Comparison of ENCODE assay signal across 12 mouse cellular contexts in genomic region chr14:25486742-25487469, GRCm38 (mm10). TPM values are rescaled to one million over a fixed set of nuclear protein-coding genes. Genes with fewer than 3 reads are reported as not detected.
DNase-seq lines count a peak whose midpoint lies in the region; ATAC-seq lines count a peak whose summit lies in the region.
"Had no signal": no experiment of that assay in that cellular context is flagged by ENCODE, and none has a peak within 500 bp of the region (broad histone marks: within the 10 kb centered on the region; RNA-seq: fewer than 3 reads in every experiment).

No protein-coding gene starts in this region.

- H3K9me3 ChIP-seq in heart, embryonic 10.5 days, result no peaks in the 10 kb centered on the region
- H3K9me3 ChIP-seq in liver, embryonic 15.5 days (replicated peaks), result no peaks in the 10 kb centered on the region

- no peaks in the 10 kb centered on the region for H3K36me3 ChIP-seq in heart, embryonic 10.5 days
- no peaks in the 10 kb centered on the region for H3K36me3 ChIP-seq in liver, embryonic 15.5 days (replicated peaks)
- H3K36me3 ChIP-seq: G1E had no signal

- no peaks in the 10 kb centered on the region for H3K27me3 ChIP-seq in heart, embryonic 10.5 days (ENCODE audit: insufficient read depth, poor library complexity, severe bottlenecking)
- no peaks in the 10 kb centered on the region for H3K27me3 ChIP-seq in liver, embryonic 15.5 days

- peak overlapping the region; percentile 86 for H3K27ac ChIP-seq in heart, embryonic 10.5 days
- H3K27ac ChIP-seq in liver, embryonic 15.5 days (replicated peaks), result peak overlapping the region; percentile 64; the same call in 1 of the 2 replicates

- no peak for ATAC-seq in liver, embryonic 15.5 days (ENCODE audit: insufficient read depth)

- H3K4me3 ChIP-seq in heart, embryonic 10.5 days, result no peak overlapping the region
- H3K4me3 ChIP-seq in liver, embryonic 15.5 days (replicated peaks), result no peak overlapping the region

- peaks cover 99% of the 10 kb centered on the region for H3K4me1 ChIP-seq in heart, embryonic 10.5 days
- H3K4me1 ChIP-seq in liver, embryonic 15.5 days (replicated peaks), result peaks cover 98% of the 10 kb centered on the region

- no peak overlapping the region for H3K9ac ChIP-seq in liver, embryonic 15.5 days

- no peak overlapping the region for H3K4me2 ChIP-seq in liver, embryonic 15.5 days

- DNase-seq in heart, embryonic 10.5 days (ENCODE audit: low spot score), result no peak
- DNase-seq in heart, postnatal 14 days, result no peak
- peak; percentile 47 for DNase-seq in 416B (ENCODE audit: low read depth)
- DNase-seq in fibroblast of lung, adult 2 months (ENCODE audit: low read depth), result peak; percentile 79
- no peak for DNase-seq in retina, embryonic 14.5 days (ENCODE audit: low spot score)
- no peak for DNase-seq in urinary bladder, postnatal 10 days (ENCODE audit: low spot score)
- no peak for DNase-seq in cerebellum, postnatal 25 days
- DNase-seq: cerebellum, postnatal 14 days; lung, adult 18-20 months; right cerebral cortex, postnatal 14 days had no signal

- intact Hi-C loops in heart, postnatal 14 days (cut with DNase I), result no loop called here

- 65% methylated on average over 9 of the region's 9 CpGs for WGBS in heart, embryonic 10.5 days
- 64% methylated on average over 9 of the region's 9 CpGs for WGBS in liver, embryonic 15.5 days (ENCODE audit: insufficient replicate concordance)

RNA-seq across cellular contexts. Expression of gene Zmiz1, which starts 27.9 kb away (rescaled TPM):
- 38.1 and 45.8 TPM in 2 replicates for polyA plus RNA-seq in heart, embryonic 10.5 days (2016; fragmentation: Nextera tagmentation; extraction: Ambion mirVana)
- total RNA-seq in heart, postnatal 14 days (2021), result 10 to 100 TPM; 53.9 to 59.4 TPM
- 4.3 and 4.9 TPM in 2 replicates for polyA plus RNA-seq in liver, embryonic 15.5 days (2015; fragmentation: Nextera tagmentation; extraction: Ambion mirVana)

Comparison
In these comparisons a context has a peak if more than half of its experiments do, and no peak if none do; other contexts are left out.
1. DNase-seq: peak in 416B (single experiment) and fibroblast of lung, adult 2 months (single experiment); none in heart, embryonic 10.5 days (single experiment), heart, postnatal 14 days (0 of 2), retina, embryonic 14.5 days (single experiment), urinary bladder, postnatal 10 days (single experiment) and cerebellum, postnatal 25 days (0 of 2).